Mouse (Mus musculus): ENCODE measurements around the gene Sntb2.
"Not testable (repeated sequence)": the region's sequence is repeated elsewhere in the genome, so short reads cannot be mapped to it uniquely, and the experiment has no call there.

Gene Sntb2

GRCm38 (mm10) chr8:107031577-107032090, 96.1 kb downstream of the Sntb2 start:
- DNase-seq (ENCODE audit: low read depth, low spot score) = no peak

- not testable (repeated sequence) for DNase-seq (ENCODE audit: low read depth, low spot score)
Measured at GRCm38 (mm10) chr8:107033609-107034008, 98.1 kb downstream of the Sntb2 start.

GRCm38 (mm10) chr8:107035641-107036040, 100.1 kb downstream of the Sntb2 start:
- no peak for DNase-seq (ENCODE audit: low read depth, low spot score)

- DNase-seq (ENCODE audit: low read depth, low spot score) = no peak
Measured at GRCm38 (mm10) chr8:107036626-107037025, 101.1 kb downstream of the Sntb2 start.

- DNase-seq (ENCODE audit: low read depth, low spot score) = no peak
Measured at GRCm38 (mm10) chr8:107040632-107041031, 105.1 kb downstream of the Sntb2 start.

GRCm38 (mm10) chr8:107045478-107045877, 109.9 kb downstream of the Sntb2 start:
- DNase-seq (ENCODE audit: low read depth, low spot score) = no peak

- DNase-seq (ENCODE audit: low read depth, low spot score) = no peak
Measured at GRCm38 (mm10) chr8:107046976-107047375, 111.4 kb downstream of the Sntb2 start.

GRCm38 (mm10) chr8:107048061-107048941, 112.8 kb downstream of the Sntb2 start, which contains the start of gene Pdf:
TSS of gene Pdf (minus strand) at chr8:107048614.
- peak; percentile 84 for DNase-seq (ENCODE audit: low read depth, low spot score)

- DNase-seq (ENCODE audit: low read depth, low spot score) = no peak
Measured at GRCm38 (mm10) chr8:107049480-107049879, 113.9 kb downstream of the Sntb2 start.

GRCm38 (mm10) chr8:107052046-107052445, 116.5 kb downstream of the Sntb2 start:
- no peak for DNase-seq (ENCODE audit: low read depth, low spot score)

- peak; percentile 93 for DNase-seq (ENCODE audit: low read depth, low spot score)
Measured at GRCm38 (mm10) chr8:107056076-107056972, 120.8 kb downstream of the Sntb2 start, which contains the start of the genes Cog8 and Nip7. TSS of gene Cog8 (minus strand) at chr8:107056689. TSS of gene Nip7 (plus strand) at chr8:107056877.

- DNase-seq (ENCODE audit: low read depth, low spot score) = peak; percentile 21
Measured at GRCm38 (mm10) chr8:107056973-107057369, 121.4 kb downstream of the Sntb2 start.

- DNase-seq (ENCODE audit: low read depth, low spot score) = no peak
Measured at GRCm38 (mm10) chr8:107062613-107063012, 127.1 kb downstream of the Sntb2 start.

GRCm38 (mm10) chr8:107065511-107066496, 130.3 kb downstream of the Sntb2 start, which contains the start of gene Tmed6:
TSS of gene Tmed6 (minus strand) at chr8:107065644.
- DNase-seq (ENCODE audit: low read depth, low spot score) = no peak

All from skeletal muscle tissue, adult 2 months (tissue).